Mouse (Mus musculus) activated CD4-positive, CD25-positive, alpha-beta regulatory T cell (primary cell): ENCODE data around the gene Nanos1. TPM values are rescaled to one million over a fixed set of nuclear protein-coding genes. Genes with fewer than 3 reads are reported as not detected.

Experiments used
- polyA plus RNA-seq, 2 experiments: library from polyadenylated mRNA; unstranded; fragments of 100-300 nt; shearing (Covaris generic); gene quantifications; one replicate each; pipeline ENCODE4 v1.2.1; 2017

Nanos1 gene
- 1 to 10 TPM in 1 of 2 experiments, under 1 TPM in 1; 0.99 to 5.0 TPM for polyA plus RNA-seq

DNA sequence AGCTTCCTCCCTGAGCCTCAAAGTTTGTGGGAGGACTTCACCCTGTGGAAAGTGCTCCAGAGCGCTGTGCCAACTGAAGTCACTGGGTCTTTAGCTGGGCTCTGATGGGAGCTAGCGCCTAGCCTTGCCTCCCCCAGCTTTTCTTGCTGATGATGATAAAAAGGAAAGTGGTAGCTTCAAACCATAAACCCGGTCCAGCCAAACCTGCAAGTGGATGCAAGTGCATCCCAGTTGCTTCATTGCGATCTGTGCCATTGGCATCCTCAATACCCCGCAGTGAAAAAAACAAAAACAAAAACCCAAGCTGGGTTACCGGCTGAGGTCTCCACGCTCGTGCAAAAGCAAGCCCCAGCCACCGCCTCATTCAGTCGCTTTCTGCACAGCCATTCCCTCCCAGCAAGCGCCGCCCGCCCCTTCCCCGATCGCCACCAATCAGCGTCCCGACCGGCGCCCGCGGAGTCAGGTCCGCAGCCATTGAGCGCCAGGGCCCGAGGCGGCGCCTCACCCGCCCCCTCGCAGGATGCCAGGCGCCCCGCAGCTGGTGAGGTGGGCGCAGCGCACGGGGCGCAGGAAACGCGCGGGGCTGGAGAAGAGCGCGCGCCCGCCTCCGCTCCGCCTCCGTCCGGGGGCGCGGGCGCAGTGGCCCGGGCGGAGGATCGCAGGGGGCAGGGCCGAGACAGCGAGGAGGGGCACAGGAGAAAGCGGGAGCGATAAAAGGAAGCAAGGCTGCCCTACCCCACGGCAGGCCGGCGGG lies at the start of gene Nanos1:
TSS of gene Nanos1 (plus strand) at position 550 of the 754 bp plus-strand sequence.

DNA sequence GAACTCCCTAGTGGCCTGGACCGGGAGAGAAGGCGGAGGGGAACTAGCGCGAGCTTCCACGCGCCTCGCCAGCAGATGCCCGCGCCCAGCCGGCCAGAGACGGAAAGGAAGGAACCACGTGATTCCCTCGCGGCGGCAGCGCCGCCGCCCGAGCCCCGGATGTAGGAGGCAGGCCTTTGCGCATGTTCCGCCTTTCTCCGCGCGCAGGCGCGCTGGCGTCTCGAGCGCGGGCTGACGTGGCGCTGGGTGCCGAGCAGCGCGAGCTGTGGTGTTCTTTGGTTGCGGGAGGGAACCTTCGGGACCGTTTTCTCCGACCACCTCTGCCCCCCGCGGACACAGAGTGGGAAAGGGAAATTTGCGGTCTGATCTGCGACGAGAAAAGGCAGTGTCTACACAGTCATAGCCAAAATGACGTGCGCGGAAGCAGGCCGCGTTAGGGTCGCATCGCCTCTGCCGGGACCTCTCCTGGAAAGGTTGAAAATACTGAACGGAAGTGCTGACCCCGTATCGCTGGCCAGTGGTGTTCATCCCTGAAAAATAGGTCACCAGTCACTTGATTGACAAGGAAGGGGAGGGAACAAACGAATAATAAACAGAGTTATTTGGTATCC lies 34.9 kb downstream of the Nanos1 start, which contains the start of gene Eif3a:
TSS of gene Eif3a (minus strand) at position 108 of the 611 bp plus-strand sequence.

Other genes starting within 250 kb of the Nanos1 start
- gene Cacul1, start 175.0 kb upstream of the Nanos1 start, polyA plus RNA-seq = 10 to 100 TPM; 21.8 to 29.5 TPM
- gene Eif3a, start 34.7 kb downstream of the Nanos1 start, polyA plus RNA-seq = 100 to 1,000 TPM in 1 of 2 experiments, 10 to 100 TPM in 1; 95.6 to 113 TPM
- 10 to 100 TPM; 36.9 to 40.0 TPM for gene Fam45a, start 55.6 kb downstream of the Nanos1 start, polyA plus RNA-seq
- gene Sfxn4, start 105.5 kb downstream of the Nanos1 start, polyA plus RNA-seq = 1 to 10 TPM; 1.6 to 2.6 TPM
- 100 to 1,000 TPM in 1 of 2 experiments, 10 to 100 TPM in 1; 90.8 to 105 TPM for gene Prdx3, start 118.6 kb downstream of the Nanos1 start, polyA plus RNA-seq
- gene Grk5, start 133.8 kb downstream of the Nanos1 start, polyA plus RNA-seq = 1 to 10 TPM; 1.5 to 3.0 TPM